Mouse (Mus musculus): ENCODE results near the gene Gm13889. TPM values are rescaled to one million over a fixed set of nuclear protein-coding genes. Genes with fewer than 3 reads are reported as not detected.
A peak's percentile ranks its signal among the peaks of the same experiment; 100 is the strongest.

The Gm13889 gene
- polyA plus RNA-seq, 2 experiments, result 2.3 to 3.0 TPM

GRCm38 (mm10) chr2:93979249-93980120, 22.5 kb upstream of the Gm13889 start:
- Histone ChIP-seq H3K9me3 (ENCODE audit: control insufficient read depth, low read length) (no peaks in the 10 kb centered on the region), H3K4me2 (ENCODE audit: low read depth) (no peak overlapping the region), H3K36me3 (replicated peaks; ENCODE audit: control insufficient read depth, insufficient read depth, low read depth) (peaks cover 4% of the 10 kb centered on the region), H3K4me1 (replicated peaks; ENCODE audit: control insufficient read depth in 2 of 2, insufficient read depth in 2 of 2, low read length in 1 of 2) (peaks cover 0 to 6% of the 10 kb centered on the region in 2 experiments; a peak in 1 of 4 replicates), H3K9ac (replicated peaks) (no peak overlapping the region), H3K4me3 (ENCODE audit: insufficient read depth in 1 of 2, low read depth in 2 of 2, low read length in 2 of 2) (no peak overlapping the region), H3K27me3 (ENCODE audit: control insufficient read depth, insufficient read depth, low read length) (no peaks in the 10 kb centered on the region), H3K27ac (no peak overlapping the region)
- 75% methylated on average over 7 of the region's 7 CpGs for WGBS (ENCODE audit: insufficient replicate concordance)
- TF ChIP-seq CTCF (IDR thresholded peaks at IDR 0.05; ENCODE audit: low read depth), result no peak
- no peak for TF ChIP-seq EP300 (IDR thresholded peaks at IDR 0.05; ENCODE audit: low read depth)
- ATAC-seq (ENCODE audit: insufficient read depth) (no peak), DNase-seq (ENCODE audit: low read depth in 3 of 3, low spot score in 3 of 3) (no peak)

DNA sequence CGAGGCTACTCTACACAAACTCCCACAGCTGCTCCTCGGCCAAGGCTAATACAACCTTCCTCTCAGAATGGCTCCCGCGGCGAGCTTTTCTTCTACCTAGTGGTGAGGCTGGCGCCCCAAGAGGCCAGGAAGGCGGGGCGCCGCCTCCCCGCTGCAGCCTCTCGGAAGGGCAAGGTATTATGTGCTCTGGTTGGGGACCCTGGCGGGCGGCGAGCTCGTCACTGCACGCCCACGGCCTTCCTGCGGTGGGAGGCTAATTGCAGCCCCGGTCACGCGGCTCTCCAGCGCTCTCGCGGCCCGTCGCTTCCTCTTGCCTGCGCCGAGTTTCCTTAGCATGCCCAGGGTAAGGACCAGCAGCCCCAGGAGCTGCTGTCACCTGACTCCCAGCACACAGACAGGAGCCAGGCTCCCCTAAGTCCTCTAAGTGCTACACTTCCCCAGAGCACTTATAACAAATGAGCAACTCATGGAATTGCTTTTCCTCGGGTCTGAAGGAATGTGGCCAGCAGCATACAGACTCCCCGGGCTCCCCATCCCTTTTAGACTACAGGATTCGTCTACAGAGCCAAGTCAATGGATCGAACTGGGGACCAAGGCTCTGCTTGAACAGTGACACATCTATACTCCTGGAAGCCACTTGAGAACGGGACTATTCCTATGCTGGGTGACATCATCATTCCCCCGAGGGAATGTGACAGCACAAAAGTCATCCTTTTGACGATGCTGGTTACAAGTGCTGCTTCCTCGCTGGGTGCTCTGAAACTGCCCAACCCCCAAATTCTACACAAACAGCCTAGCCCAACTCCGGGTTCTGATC, 19.6 kb upstream of the Gm13889 start:
- peak overlapping the region; percentile 43 for H3K4me2 ChIP-seq (ENCODE audit: low read depth)
- DNase-seq (ENCODE audit: low read depth in 3 of 3, low spot score in 3 of 3) (peak in 1 of 3 experiments; percentile 3), ATAC-seq (ENCODE audit: insufficient read depth) (0 out of 2 replicates have a peak, but pooled peaks have one; percentile 23)
- H3K27ac ChIP-seq, result no peak overlapping the region
- no peak for TF ChIP-seq EP300 (IDR thresholded peaks at IDR 0.05; ENCODE audit: low read depth)
- TF ChIP-seq CTCF (IDR thresholded peaks at IDR 0.05; ENCODE audit: low read depth), result peak; percentile 22; the same call in 1 of the 2 replicates
- H3K9ac ChIP-seq (replicated peaks), result no peak overlapping the region
- no peaks in the 10 kb centered on the region for H3K27me3 ChIP-seq (ENCODE audit: control insufficient read depth, insufficient read depth, low read length)
- peaks cover 0 to 6% of the 10 kb centered on the region in 2 experiments; a peak in 1 of 4 replicates for H3K4me1 ChIP-seq (replicated peaks; ENCODE audit: control insufficient read depth in 2 of 2, insufficient read depth in 2 of 2, low read length in 1 of 2)
- 4% methylated on average over 37 of the region's 37 CpGs for WGBS (ENCODE audit: insufficient replicate concordance)
- peak overlapping the region; percentile 3 to 15; a peak in 3 of 4 replicates for H3K4me3 ChIP-seq (ENCODE audit: insufficient read depth in 1 of 2, low read depth in 2 of 2, low read length in 2 of 2)
- H3K36me3 ChIP-seq (replicated peaks; ENCODE audit: control insufficient read depth, insufficient read depth, low read depth), result peaks cover 4% of the 10 kb centered on the region
- H3K9me3 ChIP-seq (ENCODE audit: control insufficient read depth, low read length), result no peaks in the 10 kb centered on the region

GRCm38 (mm10) chr2:93975526-93976435, 18.8 kb upstream of the Gm13889 start:
- no peak for ATAC-seq (ENCODE audit: insufficient read depth)
- H3K4me3 ChIP-seq (ENCODE audit: insufficient read depth in 1 of 2, low read depth in 2 of 2, low read length in 2 of 2), result peak overlapping the region in 1 of 2 experiments; percentile 3; a peak in 1 of 4 replicates

DNA sequence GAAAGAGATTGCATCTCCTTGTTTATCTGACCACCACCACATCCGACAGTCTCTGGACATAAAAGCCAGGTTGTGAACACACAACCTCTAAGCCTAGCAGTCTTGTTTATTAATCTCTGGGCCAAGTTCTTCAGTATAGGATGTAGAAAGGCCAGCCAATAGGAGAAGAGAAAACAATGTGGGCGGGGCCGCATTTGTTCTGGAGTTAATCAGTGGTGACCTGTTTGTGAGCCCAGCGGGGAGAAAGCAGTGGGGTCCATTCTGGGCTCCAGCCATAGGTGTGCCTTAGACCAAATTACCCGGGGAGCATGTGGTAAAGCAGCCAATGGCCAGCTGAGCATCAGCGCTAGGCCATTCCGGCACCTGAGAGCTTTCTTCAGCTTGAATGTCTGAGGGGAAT, 18.0 kb upstream of the Gm13889 start:
- TF ChIP-seq CTCF (IDR thresholded peaks at IDR 0.05; ENCODE audit: low read depth) (no peak), EP300 (IDR thresholded peaks at IDR 0.05; ENCODE audit: low read depth) (no peak)
- no peaks in the 10 kb centered on the region for H3K9me3 ChIP-seq (ENCODE audit: control insufficient read depth, low read length)
- H3K4me2 ChIP-seq (ENCODE audit: low read depth), result no peak overlapping the region
- no peak overlapping the region for H3K4me3 ChIP-seq (ENCODE audit: insufficient read depth in 1 of 2, low read depth in 2 of 2, low read length in 2 of 2)
- no peak for ATAC-seq (ENCODE audit: insufficient read depth)
- no peaks in the 10 kb centered on the region for H3K27me3 ChIP-seq (ENCODE audit: control insufficient read depth, insufficient read depth, low read length)
- no peak for DNase-seq (ENCODE audit: low read depth in 3 of 3, low spot score in 3 of 3)
- 50% methylated on average over 7 of the region's 7 CpGs for WGBS (ENCODE audit: insufficient replicate concordance)
- no peak overlapping the region for H3K9ac ChIP-seq (replicated peaks)
- H3K27ac ChIP-seq, result no peak overlapping the region
- no peaks in the 10 kb centered on the region for H3K36me3 ChIP-seq (replicated peaks; ENCODE audit: control insufficient read depth, insufficient read depth, low read depth)
- peaks cover 0 to 6% of the 10 kb centered on the region in 2 experiments; a peak in 1 of 4 replicates for H3K4me1 ChIP-seq (replicated peaks; ENCODE audit: control insufficient read depth in 2 of 2, insufficient read depth in 2 of 2, low read length in 1 of 2)

More at GRCm38 (mm10) chr2:93975526-93976435, 18.8 kb upstream of the Gm13889 start:
- peaks cover 0 to 6% of the 10 kb centered on the region in 2 experiments; a peak in 1 of 4 replicates for H3K4me1 ChIP-seq (replicated peaks; ENCODE audit: control insufficient read depth in 2 of 2, insufficient read depth in 2 of 2, low read length in 1 of 2)
- no peak overlapping the region for H3K9ac ChIP-seq (replicated peaks)
- H3K9me3 ChIP-seq (ENCODE audit: control insufficient read depth, low read length), result no peaks in the 10 kb centered on the region
- TF ChIP-seq EP300 (IDR thresholded peaks at IDR 0.05; ENCODE audit: low read depth), result no peak
- no peak for TF ChIP-seq CTCF (IDR thresholded peaks at IDR 0.05; ENCODE audit: low read depth)
- 32% methylated on average over 21 of the region's 21 CpGs for WGBS (ENCODE audit: insufficient replicate concordance)
- H3K27me3 ChIP-seq (ENCODE audit: control insufficient read depth, insufficient read depth, low read length), result no peaks in the 10 kb centered on the region
- no peak for DNase-seq (ENCODE audit: low read depth in 3 of 3, low spot score in 3 of 3)
- peak overlapping the region; percentile 43 for H3K4me2 ChIP-seq (ENCODE audit: low read depth)
- H3K27ac ChIP-seq, result no peak overlapping the region
- H3K36me3 ChIP-seq (replicated peaks; ENCODE audit: control insufficient read depth, insufficient read depth, low read depth), result no peaks in the 10 kb centered on the region; the same call in 1 of the 2 replicates

All from liver, embryonic 14.5 days (tissue).